Mouse (Mus musculus) kidney, adult 2 months (tissue): ENCODE measurements around the gene Gm17364.

Experiments used
- CTCF ChIP-seq: fragments of 200-500 bp; conservative IDR thresholded peaks from 2 replicates; pipeline ENCODE4 v1.5.1; 2011; ENCODE audit warnings: low read depth, mild to moderate bottlenecking, control low read depth, low read length, moderate library complexity, mixed read lengths; ENCODE audit not compliant: insufficient read depth, insufficient read length
- POLR2A ChIP-seq: fragments of 200-500 bp; IDR thresholded peaks from one replicate; pipeline ENCODE4 v1.6.1; 2011; ENCODE audit warnings: low read depth, low read length, control low read depth

DNA sequence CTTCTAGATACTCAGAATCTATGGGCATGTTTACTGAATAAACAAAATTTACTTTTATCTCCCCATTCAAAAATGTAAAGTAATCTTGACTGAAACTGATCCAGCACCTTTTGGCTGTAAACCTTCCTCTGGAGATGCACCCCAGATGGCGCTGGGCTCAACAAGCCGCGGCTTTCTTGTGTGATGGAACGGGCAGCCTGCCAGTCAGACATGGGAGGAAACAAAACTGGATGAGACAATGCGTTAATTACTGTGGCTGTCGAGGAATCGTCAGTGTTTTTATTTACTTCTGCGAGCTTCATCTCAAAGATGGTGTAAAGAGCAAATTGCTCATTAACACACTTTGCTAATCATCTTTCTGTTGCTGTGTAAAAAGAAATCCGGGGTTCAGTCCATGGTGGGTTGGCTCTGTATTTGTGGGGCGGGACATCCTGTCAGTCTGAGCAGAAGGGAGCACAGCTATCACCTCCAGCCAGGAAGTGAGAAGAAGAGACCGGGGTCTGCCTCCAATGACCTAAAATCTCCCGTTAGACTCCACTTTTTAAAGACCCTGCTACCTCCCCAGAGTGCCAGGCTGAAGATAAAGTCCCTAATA lies 42.3 kb downstream of the Gm17364 start:
- no peak for TF ChIP-seq POLR2A
- TF ChIP-seq CTCF: no peak
